Mouse (Mus musculus) left cerebral cortex, postnatal 4 days (tissue): ENCODE results near the gene Sox12. TPM values are rescaled to one million over a fixed set of nuclear protein-coding genes. Genes with fewer than 3 reads are reported as not detected.
"Not testable (repeated sequence)": the region's sequence is repeated elsewhere in the genome, so short reads cannot be mapped to it uniquely, and the experiment has no call there.

Source experiments
- DNase-seq: peaks from one replicate; pipeline ENCODE4 v3.0.0-alpha.2; 2022
- intact Hi-C: fragments of 180-260 bp; cut with DNase I; formaldehyde crosslinking; loops from one replicate; pipeline ENCODE4 v1.15.1; 2025
- total RNA-seq, 2 experiments: library from RNA; stranded (reverse); gene quantifications; 2 replicates each; pipeline ENCODE4 v1.2.3; 2021

The Sox12 gene
- total RNA-seq = 100 to 1,000 TPM; 102 to 105 TPM

DNA sequence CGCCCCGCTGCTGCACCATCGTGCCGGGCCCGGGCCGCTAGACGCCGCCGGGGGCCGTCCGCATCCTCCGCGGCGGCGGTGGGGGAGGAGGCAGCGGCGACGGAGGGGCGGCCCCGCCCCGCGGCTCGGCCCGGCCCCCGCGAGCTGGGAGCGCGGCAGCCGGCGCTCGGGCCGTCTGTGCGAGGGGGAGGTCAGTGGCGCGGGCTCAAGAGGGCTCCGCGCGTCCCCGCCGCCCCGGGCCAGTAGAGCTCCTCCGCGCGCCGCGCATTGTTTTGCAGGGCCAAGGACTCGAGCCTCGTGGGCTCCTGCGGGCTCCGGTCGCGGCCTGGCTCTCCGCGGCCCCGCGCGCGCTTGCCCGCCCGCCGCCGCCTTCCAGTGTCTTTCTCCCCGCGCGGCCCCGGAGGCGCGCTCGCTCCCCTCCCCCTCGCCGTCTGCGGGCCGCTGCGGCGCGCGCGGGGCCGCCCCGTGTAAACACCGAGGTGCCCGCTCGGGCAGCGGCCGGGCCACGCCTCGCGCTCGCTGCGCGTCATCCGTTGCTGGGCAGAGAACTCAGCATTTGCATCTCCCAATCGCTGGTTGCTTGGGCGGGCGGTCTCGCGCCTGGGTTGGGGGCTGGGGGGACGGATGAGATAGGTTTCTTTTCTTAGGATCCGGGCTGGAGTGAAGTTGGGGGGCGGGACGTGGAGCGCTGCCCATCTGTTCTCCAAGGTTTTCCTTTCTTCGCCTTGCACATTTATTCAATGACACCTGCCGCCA lies at the start of gene Sox12:
Gene Sox12 (minus strand): TSS at position 384 of the 756 bp plus-strand sequence.
- intact Hi-C loops = no loop called here
- peak; percentile 99 for DNase-seq

DNA sequence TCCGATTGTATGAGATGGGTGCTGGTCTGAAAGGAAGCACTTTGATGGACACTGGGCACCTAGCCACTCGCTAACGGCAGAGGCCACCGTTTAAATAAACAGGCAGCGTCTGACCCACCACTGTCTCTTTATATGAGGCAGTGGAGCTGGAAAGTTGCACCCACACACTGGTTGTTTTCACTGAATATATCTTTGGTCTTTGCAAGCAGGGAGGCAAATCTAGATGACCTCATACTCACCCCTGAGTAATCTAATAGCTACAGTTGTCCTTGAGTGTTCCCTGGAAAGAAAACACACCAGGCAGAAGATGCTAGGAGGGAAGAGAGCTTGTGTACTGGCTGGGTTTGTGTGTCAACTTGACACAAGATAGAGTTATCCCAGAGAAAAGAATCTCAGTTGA lies 49.6 kb upstream of the Sox12 start:
- intact Hi-C loops = no loop called here
- DNase-seq = no peak

DNA sequence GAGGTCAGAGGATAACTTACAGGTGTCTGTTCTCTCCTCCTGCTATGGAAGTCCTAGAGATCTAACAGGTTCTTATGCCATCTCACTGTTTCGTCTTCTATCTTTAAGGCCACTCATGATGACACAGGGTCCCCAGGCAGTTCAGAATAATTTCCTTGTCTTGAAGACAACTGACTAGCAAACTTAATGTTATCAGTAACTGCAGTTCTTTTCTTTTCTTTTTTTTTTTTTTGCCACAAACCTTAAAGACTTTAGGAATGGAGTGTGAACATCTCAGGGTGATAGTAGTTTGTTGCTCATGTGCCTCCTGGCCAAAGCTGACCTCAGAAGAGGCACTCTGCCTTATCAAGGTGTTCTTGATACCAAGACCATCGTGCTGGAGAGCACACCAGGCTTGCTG lies 48.8 kb upstream of the Sox12 start:
- intact Hi-C loops = no loop called here
- DNase-seq = no peak

DNA sequence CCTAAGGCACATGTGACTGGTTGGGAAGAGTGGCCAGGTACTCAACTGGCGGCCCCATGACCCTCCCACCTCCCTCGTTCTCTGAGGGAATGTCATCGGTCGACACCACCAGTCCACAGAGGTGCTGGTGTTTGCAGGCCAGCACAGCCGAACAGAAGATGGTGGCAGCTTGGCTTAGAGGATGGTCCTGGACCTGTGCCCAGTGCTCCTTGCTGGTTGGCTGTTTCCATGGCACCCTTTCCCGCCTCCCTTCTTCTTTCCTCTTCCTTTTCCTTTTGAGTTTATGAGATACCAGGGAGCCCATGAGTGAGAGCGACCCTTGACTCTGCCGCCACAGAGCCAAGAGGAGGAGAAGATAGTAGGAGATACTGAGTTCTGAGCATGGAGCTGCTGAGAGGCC lies 45.4 kb upstream of the Sox12 start:
- intact Hi-C loops = no loop called here
- peak; percentile 79 for DNase-seq

DNA sequence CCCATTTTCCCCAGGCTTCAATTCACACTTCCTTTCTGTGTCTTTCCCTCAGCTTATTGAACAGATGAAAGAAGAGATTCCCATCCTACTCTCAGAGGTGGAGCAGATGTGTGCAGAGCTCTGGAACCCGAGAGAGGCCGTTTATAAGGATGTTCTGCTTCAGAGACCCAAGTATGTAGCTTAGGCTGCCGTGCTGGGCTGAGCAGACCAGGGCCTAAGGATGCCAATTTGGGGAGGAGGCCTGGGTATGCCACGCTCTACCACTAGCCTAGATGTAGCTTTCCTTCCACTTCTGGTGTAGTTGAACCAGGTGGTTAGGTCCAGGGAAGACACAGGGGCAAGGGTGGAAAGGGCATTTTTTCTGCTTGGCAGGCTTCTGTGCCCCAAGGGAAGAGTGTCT lies 44.5 kb upstream of the Sox12 start:
- intact Hi-C loops = no loop called here
- DNase-seq = no peak

DNA sequence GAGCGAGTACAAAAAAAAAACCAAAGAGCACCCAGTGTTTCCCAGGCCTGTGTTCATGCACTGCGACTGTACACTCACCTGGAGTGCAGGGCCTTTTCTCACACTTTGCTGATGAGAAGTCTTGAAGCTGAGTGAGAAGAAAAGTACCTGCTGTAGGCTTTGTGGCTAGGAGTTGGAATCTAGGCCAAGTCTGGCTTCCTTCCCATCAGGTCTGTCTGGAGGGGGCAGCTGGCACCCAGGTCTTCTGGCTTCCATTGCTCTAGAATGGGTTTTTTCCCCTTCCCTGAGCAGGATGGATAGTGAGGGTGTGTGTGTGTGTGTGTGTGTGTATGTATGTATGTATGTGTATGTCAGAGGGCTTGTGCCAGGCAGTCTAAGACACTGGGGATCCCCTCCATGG lies 42.0 kb upstream of the Sox12 start:
- DNase-seq = no peak
- intact Hi-C loops = loop anchor here (5.0 kb wide), 1 partner anchor 48 kb away; no protein-coding TSS in a partner anchor

DNA sequence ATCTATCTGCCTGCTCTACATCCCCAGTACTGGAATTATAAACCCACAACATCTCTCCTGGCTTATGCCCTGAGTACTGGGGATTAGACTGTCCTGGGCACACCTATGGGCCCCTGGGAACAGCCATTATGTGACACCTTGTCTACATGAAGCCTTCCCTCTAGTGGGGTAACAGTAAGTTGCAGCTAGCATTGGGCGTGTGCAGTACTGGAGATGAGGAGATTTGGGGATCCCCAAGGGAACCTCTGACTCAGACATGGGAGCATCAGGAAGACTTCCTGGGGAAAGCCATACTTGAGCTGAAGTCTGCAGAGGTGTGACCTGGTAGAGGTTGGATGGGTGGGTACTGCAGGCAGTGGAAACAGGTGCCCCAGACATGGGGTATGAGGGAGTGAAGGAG lies 41.1 kb upstream of the Sox12 start:
- DNase-seq = no peak
- intact Hi-C loops = loop anchor here (5.0 kb wide), 1 partner anchor 47 kb away; no protein-coding TSS in a partner anchor

DNA sequence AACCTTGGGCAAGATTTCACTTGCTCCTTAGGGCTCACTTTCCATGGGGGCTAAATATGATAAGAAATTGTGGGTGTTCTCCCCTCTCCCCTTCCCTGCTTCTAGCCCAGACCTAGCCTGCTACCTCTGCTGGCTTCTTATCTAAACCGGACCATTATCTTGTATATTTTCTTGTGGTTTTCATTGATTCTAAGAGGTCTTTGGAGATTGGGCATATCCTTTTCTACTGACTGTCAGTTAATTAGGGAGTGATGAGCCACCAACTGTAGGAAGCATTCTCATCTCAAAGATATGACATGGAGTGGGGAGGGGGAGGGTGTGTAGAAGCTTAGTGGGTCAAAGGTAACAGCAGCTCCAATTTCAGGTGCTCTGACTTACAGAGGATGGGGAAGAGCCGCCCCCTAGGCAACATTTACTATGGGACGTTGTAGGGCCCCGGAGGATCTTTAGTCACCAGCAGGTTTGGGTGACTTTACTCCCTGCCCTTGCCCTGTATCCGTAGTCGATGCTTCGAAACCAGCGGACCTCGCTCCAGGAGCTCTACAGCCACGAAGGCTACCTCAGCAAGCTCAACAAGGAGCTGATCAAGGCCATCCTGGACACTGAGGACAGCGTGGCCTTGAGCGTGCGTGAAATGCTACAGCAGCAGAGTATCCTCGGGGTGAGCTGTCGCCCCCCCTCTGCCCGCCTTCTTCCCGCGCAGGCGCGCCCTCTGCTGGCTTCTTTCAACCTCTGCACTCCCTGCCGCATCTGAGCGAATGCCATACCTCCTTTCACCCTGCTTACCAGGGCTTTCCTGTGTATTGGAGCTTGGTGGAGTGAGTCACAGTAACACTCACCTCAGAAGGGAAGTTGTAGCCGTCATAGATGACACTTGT lies 39.4 kb upstream of the Sox12 start:
- DNase-seq = peak; percentile 88
- intact Hi-C loops = loop anchor here (5.0 kb wide), 1 partner anchor 45 kb away; no protein-coding TSS in a partner anchor

DNA sequence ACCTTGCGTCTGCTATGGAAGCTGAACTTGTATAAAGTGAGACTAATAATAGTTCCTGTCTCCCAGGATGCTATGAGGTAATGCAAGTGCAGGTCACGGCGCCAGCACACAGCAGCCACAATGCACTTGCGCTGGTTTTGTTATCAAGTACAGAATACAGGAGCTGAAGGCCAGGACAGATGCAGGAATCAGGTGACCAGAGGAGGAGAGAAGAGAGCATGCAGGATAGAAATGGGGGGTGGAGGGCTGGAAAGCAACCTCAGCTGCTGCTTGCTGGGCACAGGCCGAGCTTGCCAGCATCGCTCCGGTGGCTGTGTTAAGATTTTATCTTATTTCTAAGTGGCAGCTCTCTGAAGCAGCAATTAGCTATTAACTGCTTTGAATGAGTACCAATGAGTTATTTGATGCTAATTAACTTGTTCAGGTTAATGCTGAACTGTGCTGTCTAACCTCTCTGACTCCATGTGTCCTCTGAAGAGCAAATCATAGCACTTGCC lies 38.6 kb upstream of the Sox12 start:
- DNase-seq = no peak
- intact Hi-C loops = loop anchor here (5.0 kb wide), 1 partner anchor 44 kb away; no protein-coding TSS in a partner anchor

DNA sequence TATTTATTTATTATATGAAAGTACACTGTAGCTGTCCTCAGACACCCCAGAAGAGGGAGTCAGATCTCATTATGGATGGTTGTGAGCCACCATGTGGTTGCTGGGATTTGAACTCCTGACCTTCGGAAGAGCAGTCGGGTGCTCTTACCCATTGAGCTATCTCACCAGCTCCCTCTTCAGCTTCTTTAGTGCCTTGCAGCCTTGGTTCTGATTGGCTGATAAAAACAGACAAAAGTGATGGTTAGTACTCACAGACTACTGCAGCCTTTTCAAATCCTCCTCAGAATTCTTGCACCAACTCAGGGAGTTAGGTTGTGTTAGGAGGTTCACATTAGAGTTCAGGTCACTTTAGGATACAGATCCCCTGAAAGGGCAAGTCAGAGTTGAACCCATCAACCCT lies 30.6 kb upstream of the Sox12 start:
- intact Hi-C loops, DNase-seq: not testable (repeated sequence)

DNA sequence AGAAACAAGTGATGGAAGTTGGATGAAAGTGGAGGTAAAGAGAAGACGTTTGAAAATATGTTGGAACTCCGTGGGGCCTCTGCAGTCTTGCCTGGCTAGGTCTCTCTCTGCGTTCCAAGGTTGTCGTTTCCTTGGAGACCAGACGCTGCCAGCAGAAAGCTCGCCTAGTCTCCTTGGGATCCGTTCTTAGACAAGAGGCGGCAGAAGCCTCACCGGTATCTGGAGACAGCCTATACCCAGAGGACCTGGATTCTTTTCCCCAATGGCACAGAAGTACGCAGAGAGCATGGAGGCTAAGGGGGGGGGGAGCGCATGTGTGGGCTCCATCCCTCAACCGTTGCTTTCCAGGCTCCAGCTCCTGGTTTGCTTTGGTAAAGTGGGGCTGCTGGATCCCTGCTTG lies 29.6 kb upstream of the Sox12 start:
- no peak for DNase-seq
- intact Hi-C loops = no loop called here

DNA sequence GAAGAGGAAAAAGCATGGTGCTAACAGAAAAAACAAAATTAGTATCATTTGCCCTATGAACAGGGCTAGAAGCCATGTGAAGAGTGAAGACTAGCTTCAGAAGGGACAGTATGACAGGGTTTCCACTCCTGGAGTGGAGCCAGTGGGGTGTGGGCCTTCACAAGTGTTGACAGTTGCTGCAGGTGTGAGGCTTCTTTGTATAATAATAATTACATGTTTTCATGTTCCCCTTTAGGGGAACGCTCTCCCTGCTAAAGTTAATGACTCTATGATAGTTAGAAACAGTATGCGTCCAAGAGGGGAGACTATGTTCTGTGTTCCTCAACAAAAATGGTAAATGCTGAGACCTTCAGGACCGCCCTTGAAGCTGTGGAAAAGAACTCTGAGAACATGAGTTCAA lies 17.9 kb upstream of the Sox12 start:
- DNase-seq = no peak
- intact Hi-C loops = no loop called here

DNA sequence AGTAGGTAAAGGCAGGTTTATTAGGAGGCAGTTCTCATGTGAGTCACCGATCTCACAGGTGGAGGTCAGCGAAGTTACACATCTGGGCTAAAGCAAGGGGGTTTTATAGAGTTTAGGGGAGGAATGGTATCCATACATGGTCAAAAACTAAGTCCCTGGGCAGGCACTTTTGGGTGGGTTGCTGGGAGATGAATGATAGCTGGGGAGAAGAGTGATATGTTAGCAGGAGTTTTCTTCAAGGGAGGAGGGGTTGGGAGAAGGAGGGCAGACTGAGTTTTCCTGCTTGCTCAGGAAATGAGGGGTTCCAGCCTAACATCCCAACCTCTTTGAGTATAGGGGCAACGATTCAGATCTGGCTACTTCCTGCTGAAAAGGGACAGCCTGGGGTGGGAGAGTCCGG lies 17.4 kb upstream of the Sox12 start, which contains the start of gene 6820408C15Rik:
Gene 6820408C15Rik (plus strand): TSS at position 301 of the 400 bp plus-strand sequence.
- DNase-seq = no peak
- intact Hi-C loops = no loop called here

DNA sequence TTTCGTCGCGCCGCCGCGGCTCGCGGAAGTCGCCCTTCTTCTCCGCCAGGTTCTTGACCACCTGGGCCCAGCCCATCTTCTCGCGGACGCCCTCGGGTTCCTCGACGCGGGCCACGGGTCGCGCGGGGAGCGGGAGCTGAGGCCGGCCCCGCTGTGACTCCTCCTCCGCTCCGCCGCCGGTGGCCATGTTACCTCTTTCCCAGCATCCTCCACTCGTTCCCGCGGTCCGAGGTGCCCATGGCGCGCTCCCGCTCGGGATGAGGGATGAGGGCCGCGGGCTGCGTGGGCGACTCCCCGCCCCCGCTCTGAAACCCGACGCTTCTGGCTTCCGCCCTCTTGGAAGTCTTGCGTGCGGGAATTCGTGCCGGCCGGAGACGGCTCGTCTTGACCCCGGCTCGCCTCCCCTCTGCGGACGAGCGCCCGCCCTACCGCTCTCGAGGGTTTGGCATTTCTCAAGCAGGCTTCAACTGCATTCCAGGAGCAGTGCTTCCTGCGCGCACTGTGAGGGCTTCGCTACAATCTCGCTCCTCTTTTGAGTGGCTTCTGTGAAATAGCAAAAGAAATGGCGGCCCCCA lies 16.8 kb upstream of the Sox12 start, which contains the start of gene Zcchc3:
Gene Zcchc3 (minus strand): TSS at position 437 of the 575 bp plus-strand sequence.
- DNase-seq = peak; percentile 91
- intact Hi-C loops = no loop called here

DNA sequence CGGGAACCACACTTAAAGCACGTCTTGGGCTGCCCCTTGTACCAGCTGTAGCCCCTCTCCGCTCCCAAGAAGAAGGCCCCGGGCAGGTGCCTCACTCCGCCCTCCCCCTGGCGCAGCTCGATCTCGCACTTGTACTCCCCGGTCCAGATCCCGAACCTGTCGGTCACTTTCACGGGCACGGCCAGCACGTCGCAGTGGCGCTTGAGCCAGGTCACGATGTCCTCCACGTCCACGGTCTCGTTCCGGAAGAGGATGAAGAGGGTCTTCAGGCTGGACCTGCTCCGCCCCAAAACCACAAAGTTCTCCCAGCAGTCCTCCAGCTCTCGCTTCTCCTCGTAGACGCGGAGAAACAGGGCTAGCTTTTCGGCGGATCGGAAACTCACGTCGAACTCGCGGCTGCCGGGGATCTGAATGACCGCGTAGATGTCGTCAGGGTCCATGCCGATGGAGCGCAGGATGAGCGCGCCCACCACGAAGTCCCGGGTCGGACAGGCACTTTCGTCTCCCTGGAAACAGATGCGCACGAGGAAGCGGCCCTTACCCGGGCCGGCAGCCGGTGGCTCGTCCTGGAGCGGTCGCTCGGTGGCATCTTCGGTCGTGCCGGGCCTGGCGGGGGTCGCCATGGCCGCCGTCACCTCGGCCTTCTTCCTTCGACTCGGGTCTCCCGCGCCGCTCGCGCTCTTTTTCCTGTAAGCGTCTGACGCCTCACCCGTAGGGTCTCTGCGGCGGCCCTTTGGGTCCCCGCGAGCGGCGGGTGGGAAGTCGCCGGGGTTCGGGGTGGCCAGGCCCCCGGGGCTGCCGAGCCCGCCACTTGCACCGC lies 16.1 kb upstream of the Sox12 start:
- peak; percentile 45 for DNase-seq
- intact Hi-C loops = no loop called here

DNA sequence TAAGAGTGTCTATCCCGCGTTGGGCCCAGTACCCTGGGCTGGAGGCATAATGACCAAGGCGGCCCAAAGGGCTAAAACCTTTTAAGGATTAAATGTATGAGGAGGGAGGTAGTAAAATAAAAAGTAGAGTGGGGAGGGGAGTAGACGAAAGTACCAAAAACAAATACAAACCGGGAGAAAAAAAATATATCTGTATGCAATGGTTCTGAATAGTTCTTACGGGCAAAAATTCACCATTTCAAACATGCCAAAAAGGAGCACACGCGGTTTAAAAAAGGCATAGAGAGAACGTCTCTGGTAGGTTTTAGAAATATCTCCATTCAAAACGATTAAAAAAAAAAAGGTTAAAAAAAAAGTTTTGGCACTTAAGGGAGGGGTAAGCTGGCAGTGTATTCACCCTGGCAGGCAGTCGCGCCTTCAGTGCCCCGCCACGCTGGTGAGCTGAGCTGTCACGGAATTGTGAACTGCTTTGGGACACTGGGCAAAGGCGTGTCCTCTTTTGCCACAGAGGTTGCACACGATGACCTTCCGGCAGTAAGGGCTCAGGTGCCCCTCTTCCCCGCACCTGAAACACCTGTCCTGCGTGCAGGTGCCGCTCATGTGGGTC lies 15.4 kb upstream of the Sox12 start:
- no peak for DNase-seq
- intact Hi-C loops = no loop called here

DNA sequence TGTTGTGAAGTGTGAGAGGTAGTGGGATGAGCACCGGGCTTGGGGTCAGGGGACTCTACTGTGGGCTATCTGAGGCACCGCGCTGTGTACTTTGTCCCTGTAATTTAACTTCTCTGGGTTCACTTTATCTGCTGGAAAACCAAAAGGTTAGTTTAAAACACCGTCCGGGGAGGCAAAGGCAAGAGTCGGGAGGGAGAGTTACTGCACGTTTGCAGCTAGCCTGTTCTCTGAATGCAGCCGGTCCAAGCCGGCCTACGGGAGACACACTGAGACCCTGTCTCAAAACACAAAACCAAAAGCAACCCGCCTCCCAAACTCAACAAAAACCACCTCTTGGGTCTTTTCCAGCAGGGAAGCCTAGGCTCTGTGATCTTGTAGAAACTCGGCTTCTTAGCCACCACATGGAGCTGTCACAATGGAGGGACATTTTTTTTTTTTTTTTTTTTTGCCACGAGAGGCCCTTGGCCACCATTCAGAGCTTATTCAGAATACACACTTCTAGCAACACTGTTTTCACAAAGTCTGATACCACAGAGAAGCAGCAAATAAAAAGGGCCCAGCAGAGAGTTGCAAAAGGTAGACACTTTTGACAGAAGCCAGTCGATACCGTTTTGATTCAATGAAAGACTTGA lies 14.8 kb upstream of the Sox12 start:
- DNase-seq = no peak
- intact Hi-C loops = no loop called here

DNA sequence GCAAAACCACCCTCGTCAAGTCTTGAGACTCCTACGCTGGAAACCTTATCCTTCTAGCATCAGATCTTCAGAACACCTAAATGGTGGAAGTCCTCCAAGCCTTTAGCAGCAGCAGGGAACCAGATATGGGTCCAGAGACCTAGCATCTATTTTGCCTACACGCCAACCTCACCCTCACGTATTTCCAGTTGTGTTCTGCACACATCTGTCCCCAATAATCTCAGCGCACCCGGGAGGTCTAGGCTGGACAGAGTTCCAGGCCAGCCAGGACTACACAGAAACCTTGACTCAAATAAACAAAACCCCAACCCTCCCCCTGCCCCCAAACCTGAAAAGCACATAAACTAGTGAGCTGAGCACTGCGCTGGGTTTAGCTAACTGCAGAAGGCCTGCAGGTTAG lies 13.6 kb upstream of the Sox12 start:
- intact Hi-C loops = no loop called here
- no peak for DNase-seq

DNA sequence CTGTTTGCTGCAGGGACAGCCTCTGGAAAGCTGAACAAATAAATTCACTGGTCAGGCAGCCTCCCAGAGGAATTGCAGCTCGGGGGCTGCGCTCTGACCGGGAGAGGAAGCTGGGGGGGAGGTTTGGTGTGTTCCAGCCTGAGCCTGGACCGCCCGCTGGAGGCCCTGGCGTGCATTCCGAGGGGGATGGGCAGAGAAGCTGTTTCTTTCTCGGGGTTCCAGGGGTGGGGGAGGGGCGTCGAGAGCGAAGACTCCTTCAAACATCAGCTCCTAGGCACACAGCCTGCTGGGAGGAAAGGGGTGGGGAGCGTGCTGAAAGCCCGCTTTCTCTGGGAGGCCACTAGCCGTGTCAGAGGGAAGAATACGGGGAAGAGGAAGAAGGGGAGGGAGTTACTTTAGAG lies 13.1 kb upstream of the Sox12 start:
- DNase-seq = peak; percentile 92
- intact Hi-C loops = no loop called here
